Mouse (Mus musculus) right cerebral cortex, postnatal 10 days (tissue): ENCODE measurements around the gene Setdb1.
"Not testable (repeated sequence)": the region's sequence is repeated elsewhere in the genome, so short reads cannot be mapped to it uniquely, and the experiment has no call there.

ENCODE experiments used
- DNase-seq, 2 experiments: peaks; one replicate each; pipeline ENCODE4 v3.0.0; 2021; ENCODE audit warnings: low spot score in 2 of 2

Gene Setdb1

GRCm38 (mm10) chr3:95356701-95357449, at the start of gene Setdb1:
Gene Setdb1, minus strand, starts transcription at chr3:95357202.
- peak; percentile 97 to 98 for DNase-seq

DNA sequence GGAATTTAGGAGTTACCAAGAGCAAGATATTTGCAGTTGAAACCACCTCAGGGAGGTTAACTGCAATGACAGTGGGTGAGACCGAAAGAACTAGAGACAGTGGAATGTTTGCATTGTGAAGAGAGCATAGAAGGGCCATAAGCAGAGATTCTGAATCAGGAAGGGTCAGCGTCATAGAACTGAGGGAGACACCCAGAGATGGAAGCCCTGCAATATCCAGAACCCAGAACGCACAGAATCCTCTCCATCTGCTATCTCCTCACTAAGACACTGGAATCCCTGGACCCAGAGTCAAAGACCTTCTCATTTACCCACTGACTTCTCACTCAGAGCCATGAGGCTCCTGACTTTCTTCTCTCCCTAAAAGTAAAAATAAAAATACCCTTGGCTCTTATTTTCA, 45.7 kb upstream of the Setdb1 start, which contains the start of gene 4930558C23Rik:
Gene 4930558C23Rik (minus strand): TSS at position 101 of the 400 bp plus-strand sequence.
- no peak for DNase-seq

- no peak for DNase-seq
Observed at GRCm38 (mm10) chr3:95394385-95394784, 37.4 kb upstream of the Setdb1 start.

DNA sequence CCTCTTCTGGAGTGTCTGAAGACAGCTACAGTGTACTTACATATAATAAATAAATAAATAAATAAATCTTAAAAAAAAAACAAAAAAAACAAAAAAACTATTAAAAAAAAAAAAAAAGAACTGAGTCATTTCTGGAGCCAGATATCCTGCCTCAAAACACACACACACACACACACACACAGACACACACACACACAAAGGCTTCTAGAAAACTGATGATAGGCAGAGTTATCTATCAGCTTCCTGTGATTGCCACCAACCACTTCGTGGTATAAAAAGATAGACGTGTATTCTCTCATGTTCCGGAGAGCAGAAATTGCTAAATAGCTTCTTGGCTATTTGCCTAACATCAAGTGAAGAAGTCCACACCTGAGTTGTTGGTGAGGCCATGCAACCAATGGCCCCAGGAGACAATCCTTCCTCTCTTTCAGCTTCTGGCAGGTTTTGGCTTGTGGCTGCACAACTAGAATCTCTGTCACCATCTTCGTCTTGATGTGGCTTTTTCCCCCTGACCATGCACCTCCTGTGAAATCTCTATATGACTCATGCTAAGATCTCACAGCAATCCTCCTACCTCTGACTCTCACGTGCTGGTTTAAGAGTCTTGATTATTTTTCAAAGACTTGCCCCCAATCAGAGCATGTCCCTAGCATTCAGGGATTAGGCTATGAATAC, 28.5 kb upstream of the Setdb1 start:
- no peak for DNase-seq

DNA sequence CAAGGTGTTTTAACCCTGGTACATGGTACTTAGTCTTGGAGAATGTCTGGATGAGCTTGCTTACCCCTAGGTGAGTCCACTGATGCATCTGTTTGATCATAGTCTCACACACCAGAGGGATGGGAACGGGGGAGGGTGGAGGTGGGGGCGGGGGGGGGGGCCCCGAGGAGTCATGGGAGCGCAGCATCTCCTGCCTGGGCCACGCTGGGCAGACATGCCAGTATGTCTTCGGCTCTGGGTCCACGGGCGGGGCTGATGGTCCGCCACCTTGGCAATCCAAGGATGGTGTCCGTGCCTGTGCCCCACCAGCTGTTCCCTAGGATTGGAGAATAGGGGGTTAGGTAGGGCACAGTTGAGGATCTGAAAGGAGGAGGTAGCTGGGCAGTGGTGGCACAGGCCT, 16.2 kb upstream of the Setdb1 start:
- DNase-seq = no peak

DNA sequence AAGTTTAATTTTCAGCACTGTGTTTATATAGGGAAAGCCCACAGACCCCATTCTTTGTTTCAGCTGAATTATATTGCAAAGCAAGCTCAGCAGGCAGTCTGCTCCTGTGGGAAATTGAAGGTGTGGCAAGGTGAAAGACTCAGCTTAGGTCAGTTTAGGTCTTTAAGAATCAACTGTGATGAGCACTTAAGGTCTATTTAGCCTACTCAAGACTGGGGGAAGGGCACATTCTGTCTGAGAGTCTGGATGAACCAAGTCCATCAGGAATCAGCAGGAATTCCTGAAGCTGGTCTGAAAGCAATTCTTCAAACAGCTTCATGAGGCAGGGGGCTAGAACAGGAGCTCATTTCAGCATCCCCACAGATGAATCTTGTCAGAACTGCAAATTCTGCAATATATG, 13.1 kb upstream of the Setdb1 start:
- DNase-seq = no peak

DNA sequence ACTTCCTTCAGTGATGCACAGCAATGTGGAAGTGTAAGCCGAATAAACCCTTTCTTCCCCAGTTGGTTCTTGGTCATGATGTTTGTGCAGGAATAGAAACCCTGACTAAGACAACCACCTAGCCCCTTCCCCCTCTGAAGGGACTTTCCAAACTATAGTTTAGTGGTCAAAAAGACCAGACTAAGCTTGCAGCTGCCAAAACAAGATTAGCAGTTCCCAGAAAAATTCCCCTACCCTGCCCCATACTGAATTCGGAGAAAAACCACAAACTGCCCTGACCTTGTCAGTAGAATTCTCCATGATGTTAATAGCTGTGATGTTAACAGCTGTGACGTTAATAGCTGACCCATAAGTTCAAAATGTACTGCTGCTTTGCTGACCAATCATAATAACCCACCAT, 3.3 kb upstream of the Setdb1 start:
- DNase-seq = not testable (repeated sequence)

DNA sequence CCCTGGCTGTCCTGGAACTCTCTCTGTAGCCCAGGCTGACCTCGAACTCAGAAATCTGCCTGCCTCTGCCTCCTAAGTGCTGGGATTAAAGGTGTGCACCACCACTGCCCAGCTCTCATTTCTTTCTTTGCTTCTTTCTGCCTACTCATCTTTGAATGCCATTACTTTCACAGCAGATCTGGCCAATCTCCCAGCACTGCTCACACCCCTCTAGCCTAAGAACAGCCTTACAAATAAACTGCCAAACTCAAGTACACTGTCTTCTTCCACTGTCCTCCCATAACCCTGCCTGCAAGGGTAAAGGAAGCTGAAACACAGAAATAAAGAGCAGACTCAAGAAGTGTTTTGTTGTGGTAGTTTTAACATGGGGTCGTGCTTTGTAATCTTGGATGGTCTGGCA, 744 bp upstream of the Setdb1 start:
- DNase-seq = no peak

DNA sequence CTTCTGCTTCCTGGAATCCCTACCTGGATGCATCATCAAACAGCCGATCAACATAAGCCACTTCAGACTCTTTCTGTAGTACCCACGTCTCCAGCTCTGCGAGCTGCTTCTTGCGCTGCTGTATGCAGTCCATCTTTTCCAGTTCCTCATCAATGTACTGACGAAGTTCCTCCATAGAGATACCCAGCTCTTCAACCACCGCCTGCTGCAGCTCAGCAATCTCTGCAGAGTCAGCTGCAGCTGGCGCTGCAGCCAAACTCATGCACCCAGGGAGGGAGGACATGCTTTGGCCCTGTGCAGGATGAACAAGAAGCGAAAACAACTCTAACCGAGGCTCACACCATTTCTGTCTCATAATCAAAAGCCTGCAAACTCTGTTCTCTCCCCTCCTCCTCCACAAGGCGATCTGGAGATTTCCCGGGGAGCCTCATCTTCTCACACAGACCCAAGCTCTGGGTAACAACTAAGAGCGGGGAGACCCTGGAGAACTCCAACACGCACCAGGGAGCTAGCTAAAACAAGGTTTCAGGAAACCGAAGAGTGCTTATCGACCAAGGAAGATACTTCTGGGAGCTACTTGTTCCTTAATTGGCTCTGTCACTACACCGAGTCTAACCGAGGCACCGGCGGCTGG, 974 bp downstream of the Setdb1 start:
- DNase-seq = not testable (repeated sequence)

DNA sequence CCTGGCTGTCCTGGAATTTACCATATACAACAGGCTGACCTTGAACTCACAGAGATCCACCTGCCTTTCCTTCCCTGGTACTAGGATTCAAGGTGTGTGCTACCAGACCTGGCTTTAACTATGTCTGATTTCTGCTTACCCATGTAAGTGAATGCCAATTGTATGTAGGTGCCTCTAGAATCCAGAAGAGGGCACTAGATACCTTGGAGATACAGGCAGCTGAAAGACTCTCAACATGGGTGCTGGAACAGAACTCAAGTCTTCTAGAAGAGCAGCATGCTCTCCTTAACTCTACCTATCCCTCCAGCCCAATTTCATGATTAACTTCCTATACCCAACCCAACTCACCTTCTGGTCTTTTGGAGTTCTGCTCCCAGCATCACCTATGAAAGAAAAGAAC, 7.5 kb downstream of the Setdb1 start:
- peak in 1 of 2 experiments; percentile 30 for DNase-seq

DNA sequence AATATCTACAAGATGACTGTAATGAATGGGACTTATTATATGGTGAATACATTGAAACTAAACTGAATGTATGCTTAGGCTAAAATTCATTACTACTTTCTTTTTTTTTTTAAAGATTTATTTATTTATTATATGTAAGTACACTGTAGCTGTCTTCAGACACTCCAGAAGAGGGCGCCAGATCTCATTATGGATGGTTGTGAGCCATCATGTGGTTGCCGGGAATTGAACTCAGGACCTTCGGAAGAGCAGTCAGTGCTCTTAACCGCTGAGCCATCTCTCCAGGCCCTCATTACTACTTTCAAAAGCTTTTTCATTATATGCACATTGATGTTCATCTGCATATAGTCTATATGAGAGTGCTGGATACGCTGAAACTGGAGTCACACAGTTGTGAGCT, 8.7 kb downstream of the Setdb1 start:
- not testable (repeated sequence) for DNase-seq

GRCm38 (mm10) chr3:95346454-95346853, 10.5 kb downstream of the Setdb1 start:
- no peak for DNase-seq

- not testable (repeated sequence) for DNase-seq
Observed at GRCm38 (mm10) chr3:95343356-95344000, 13.5 kb downstream of the Setdb1 start.

GRCm38 (mm10) chr3:95338251-95338650, 18.8 kb downstream of the Setdb1 start:
- no peak for DNase-seq

GRCm38 (mm10) chr3:95337345-95337744, 19.7 kb downstream of the Setdb1 start:
- DNase-seq = no peak

- no peak for DNase-seq
Observed at GRCm38 (mm10) chr3:95331528-95331927, 25.5 kb downstream of the Setdb1 start.

DNA sequence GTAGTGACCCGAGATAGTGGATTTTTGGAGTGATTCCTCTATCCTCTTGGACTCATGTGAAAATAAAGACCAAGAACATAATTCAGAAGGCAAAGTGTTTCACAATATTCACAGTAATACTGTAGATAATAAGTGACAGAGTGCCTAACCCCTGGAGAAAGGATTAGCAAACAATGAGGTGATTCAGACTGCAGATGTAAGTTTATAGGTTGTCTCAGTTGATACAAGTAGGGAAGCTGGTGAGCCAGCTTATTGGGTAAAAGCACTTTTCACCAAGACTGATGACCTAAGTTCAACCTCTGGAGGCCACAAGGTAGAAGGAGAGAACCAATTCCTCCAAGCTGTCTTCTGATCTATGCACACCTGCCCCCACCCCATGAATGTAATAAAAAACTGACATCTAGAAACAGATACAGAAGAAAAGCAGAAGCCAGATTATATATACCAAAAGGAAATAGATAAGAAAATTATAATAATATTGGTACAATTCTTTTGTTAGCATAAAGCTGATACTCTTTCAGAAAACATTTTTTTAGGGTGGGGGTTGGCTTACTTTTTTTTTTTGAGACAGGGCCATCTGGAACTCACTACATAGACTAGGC, 28.1 kb downstream of the Setdb1 start:
- no peak for DNase-seq

DNA sequence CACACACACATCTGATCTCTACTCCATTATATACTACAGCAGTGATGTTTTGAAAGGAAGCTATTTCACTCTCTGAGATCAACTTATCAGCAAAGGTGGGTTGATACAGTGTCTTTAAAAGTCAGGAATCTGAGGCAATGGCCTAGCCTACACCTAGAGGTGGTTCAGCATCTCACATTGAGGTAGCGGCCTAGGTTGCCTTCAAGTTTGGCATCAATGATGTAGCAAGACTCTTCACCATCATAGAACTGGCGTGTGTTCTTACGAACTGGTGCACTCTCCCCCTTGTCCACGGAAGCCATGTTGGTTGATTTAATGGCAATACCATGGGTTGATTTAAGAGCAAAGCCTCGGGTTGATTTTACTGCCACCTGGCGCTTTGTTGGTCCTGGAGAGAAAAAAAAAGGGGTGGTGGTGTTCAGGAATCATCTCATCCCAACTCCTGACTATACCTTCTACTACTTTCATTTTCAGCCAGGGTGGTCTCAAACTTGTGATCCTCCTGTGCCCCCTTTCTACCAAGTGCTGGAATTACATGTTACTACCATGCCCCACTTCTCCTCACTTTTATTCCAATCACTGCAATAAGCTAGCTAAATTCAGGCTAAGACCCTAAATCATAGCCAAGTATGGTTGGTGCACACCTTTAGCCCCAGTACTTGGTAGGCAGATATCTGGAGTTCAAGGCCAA, 32.4 kb downstream of the Setdb1 start:
- DNase-seq = no peak

DNA sequence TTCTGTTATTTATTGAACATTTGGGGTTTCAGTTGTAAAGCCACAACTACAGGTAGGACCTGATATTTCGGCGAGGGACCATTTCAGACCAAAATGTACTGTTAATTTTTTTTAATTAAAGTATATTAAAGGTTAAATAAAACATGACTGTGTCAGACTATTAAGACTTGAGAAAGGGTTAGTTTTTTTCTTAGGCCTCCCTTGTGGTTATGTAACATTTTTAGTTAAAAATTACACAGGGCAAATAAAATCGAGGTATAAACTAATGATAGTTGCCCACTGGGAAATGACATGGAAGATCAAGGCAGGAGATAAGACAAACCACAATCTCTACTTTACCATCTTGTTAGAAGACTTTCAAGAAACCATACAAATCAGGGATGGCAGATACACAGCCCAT, 33.6 kb downstream of the Setdb1 start:
- no peak for DNase-seq

- no peak for DNase-seq
Observed at GRCm38 (mm10) chr3:95319701-95320625, 37.0 kb downstream of the Setdb1 start.
